Mouse (Mus musculus) embryonic stem cell, embryonic (primary cell): ENCODE results near the gene Znrf3.

Experiments used
- CTCF ChIA-PET, 4 experiments: fragments of 300-600 bp in 2 of 4; fragments of 350-600 bp in 2 of 4; sonication (Branson Sonifier 250); formaldehyde crosslinking; loops; one replicate each; lab custom pipeline; 2022; ENCODE audit warnings: inconsistent platforms in 2 of 4; lab: Charles Lee
- POLR2A ChIA-PET, 4 experiments: fragments of 300-600 bp in 2 of 4; fragments of 350-600 bp in 2 of 4; sonication (Branson Sonifier 250); formaldehyde crosslinking; loops; one replicate each; lab custom pipeline; 2022; ENCODE audit warnings: antibody characterized with exemption in 4 of 4, inconsistent platforms in 1 of 4; lab: Charles Lee

The Znrf3 gene

GRCm38 (mm10) chr11:5257151-5257862, 187.3 kb downstream of the Znrf3 start:
- POLR2A ChIA-PET = interaction anchor here in 3 of 4 experiments (0.5 to 2.1 kb wide), 10 partner anchors 9 to 262 kb away, joined by 3 to 5 read pairs (median 4); partner anchors contain the start of genes Ewsr1 (in 1 of the 3) and Rhbdd3 (in 1 of the 3)
- CTCF ChIA-PET = interaction anchor here in 3 of 4 experiments (1.0 to 1.9 kb wide), 8 partner anchors 76 to 142 kb away, joined by 3 to 8 read pairs (median 4); no protein-coding TSS in a partner anchor

- POLR2A ChIA-PET = interaction anchor here in 2 of 4 experiments (0.9 to 2.1 kb wide), 3 partner anchors 14 to 21 kb away, joined by 3 to 5 read pairs (median 3); no protein-coding TSS in a partner anchor
Measured at GRCm38 (mm10) chr11:5255509-5256014, 189.1 kb downstream of the Znrf3 start.

GRCm38 (mm10) chr11:5254016-5254415, 190.6 kb downstream of the Znrf3 start:
- ChIA-PET CTCF (interaction anchor here in 1 of 4 experiments (0.6 kb wide), 1 partner anchor 197 kb away, joined by 9 read pairs; no protein-coding TSS in a partner anchor), POLR2A (interaction anchor here in 1 of 4 experiments (1.4 to 2.2 kb wide), 2 partner anchors 12 to 103 kb away, joined by 3 to 7 read pairs; partner anchors contain the start of gene Emid1)

More at GRCm38 (mm10) chr11:5255509-5256014, 189.1 kb downstream of the Znrf3 start:
- CTCF ChIA-PET = no interaction called here

GRCm38 (mm10) chr11:5253528-5253927, 191.1 kb downstream of the Znrf3 start:
- ChIA-PET CTCF (interaction anchor here in 1 of 4 experiments (0.6 kb wide), 1 partner anchor 197 kb away, joined by 9 read pairs; no protein-coding TSS in a partner anchor), POLR2A (interaction anchor here in 2 of 4 experiments (0.8 to 2.2 kb wide), 4 partner anchors 11 to 155 kb away, joined by 3 to 7 read pairs (median 4); partner anchors contain the start of genes Emid1 (in 1 of the 2), Ewsr1 (in 1 of the 2) and Rhbdd3 (in 1 of the 2))

- CTCF ChIA-PET = interaction anchor here in 2 of 4 experiments (0.6 to 2.0 kb wide), 4 partner anchors 25 to 138 kb away, joined by 3 to 9 read pairs (median 5); no protein-coding TSS in a partner anchor
Measured at GRCm38 (mm10) chr11:5252727-5253126, 191.9 kb downstream of the Znrf3 start.

GRCm38 (mm10) chr11:5251112-5251511, 193.5 kb downstream of the Znrf3 start:
- POLR2A ChIA-PET = interaction anchor here in 1 of 4 experiments (1.5 to 2.4 kb wide), 2 partner anchors 10 to 13 kb away, joined by 5 to 7 read pairs; partner anchors contain the start of gene Kremen1

More at GRCm38 (mm10) chr11:5252727-5253126, 191.9 kb downstream of the Znrf3 start:
- POLR2A ChIA-PET = interaction anchor here in 2 of 4 experiments (0.8 to 2.4 kb wide), 9 partner anchors 9 to 154 kb away, joined by 3 to 7 read pairs (median 5); partner anchors contain the start of genes Kremen1 (in 2 of the 2), Emid1 (in 1 of the 2), Ewsr1 (in 1 of the 2) and Rhbdd3 (in 1 of the 2)

GRCm38 (mm10) chr11:5248200-5248599, 196.4 kb downstream of the Znrf3 start:
- POLR2A ChIA-PET = interaction anchor here in 1 of 4 experiments (0.6 to 1.3 kb wide), 4 partner anchors 10 to 509 kb away, joined by 3 to 5 read pairs (median 4); no protein-coding TSS in a partner anchor
- CTCF ChIA-PET = no interaction called here

More at GRCm38 (mm10) chr11:5251112-5251511, 193.5 kb downstream of the Znrf3 start:
- CTCF ChIA-PET = interaction anchor here in 2 of 4 experiments (0.8 to 2.0 kb wide), 3 partner anchors 69 to 136 kb away, joined by 3 to 9 read pairs (median 6); no protein-coding TSS in a partner anchor

GRCm38 (mm10) chr11:5245431-5245830, 199.2 kb downstream of the Znrf3 start:
- ChIA-PET POLR2A (interaction anchor here in 2 of 4 experiments (0.6 to 1.9 kb wide), 3 partner anchors 145 to 1287 kb away, joined by 5 to 6 read pairs (median 6); partner anchors contain the start of genes Ewsr1 (in 1 of the 2) and Rhbdd3 (in 1 of the 2)), CTCF (interaction anchor here in 2 of 4 experiments (1.2 to 1.9 kb wide), 2 partner anchors 64 to 130 kb away, joined by 4 read pairs; no protein-coding TSS in a partner anchor)

GRCm38 (mm10) chr11:5244749-5245130, 199.9 kb downstream of the Znrf3 start:
- ChIA-PET POLR2A (interaction anchor here in 3 of 4 experiments (0.6 to 2.0 kb wide), 8 partner anchors 12 to 146 kb away, joined by 3 to 6 read pairs (median 4); partner anchors contain the start of genes Ewsr1 (in 1 of the 3) and Rhbdd3 (in 1 of the 3)), CTCF (interaction anchor here in 3 of 4 experiments (1.2 to 1.9 kb wide), 4 partner anchors 63 to 130 kb away, joined by 3 to 4 read pairs (median 4); no protein-coding TSS in a partner anchor)

- CTCF ChIA-PET = interaction anchor here (0.5 to 1.9 kb wide), 7 partner anchors 62 to 129 kb away, joined by 3 to 12 read pairs (median 4); no protein-coding TSS in a partner anchor
- POLR2A ChIA-PET = interaction anchor here in 3 of 4 experiments (0.6 to 2.0 kb wide), 12 partner anchors 9 to 145 kb away, joined by 3 to 6 read pairs (median 4); partner anchors contain the start of genes Ewsr1 (in 2 of the 3) and Rhbdd3 (in 1 of the 3)
Measured at GRCm38 (mm10) chr11:5243812-5244748, 200.6 kb downstream of the Znrf3 start.

- ChIA-PET CTCF (interaction anchor here in 3 of 4 experiments (0.5 to 1.6 kb wide), 4 partner anchors 61 to 81 kb away, joined by 3 to 12 read pairs (median 4); no protein-coding TSS in a partner anchor), POLR2A (interaction anchor here in 3 of 4 experiments (1.0 to 2.0 kb wide), 5 partner anchors 11 to 144 kb away, joined by 3 to 6 read pairs (median 3); partner anchors contain the start of gene Ewsr1 (in 2 of the 3))
Measured at GRCm38 (mm10) chr11:5243208-5243607, 201.4 kb downstream of the Znrf3 start.

GRCm38 (mm10) chr11:5242158-5242557, 202.5 kb downstream of the Znrf3 start:
- CTCF ChIA-PET = interaction anchor here in 2 of 4 experiments (0.8 to 1.1 kb wide), 3 partner anchors 18 to 127 kb away, joined by 3 to 5 read pairs (median 4); no protein-coding TSS in a partner anchor
- POLR2A ChIA-PET = interaction anchor here in 3 of 4 experiments (0.6 to 1.4 kb wide), 7 partner anchors 11 to 647 kb away, joined by 3 to 6 read pairs (median 3); partner anchors contain the start of genes Ewsr1 (in 1 of the 3) and Rhbdd3 (in 1 of the 3)

- POLR2A ChIA-PET = interaction anchor here in 1 of 4 experiments (1.3 kb wide), 1 partner anchor 32 kb away, joined by 5 read pairs; no protein-coding TSS in a partner anchor
- CTCF ChIA-PET = interaction anchor here (0.5 to 1.4 kb wide), 5 partner anchors 10 to 58 kb away, joined by 3 to 4 read pairs (median 3); no protein-coding TSS in a partner anchor
Measured at GRCm38 (mm10) chr11:5239706-5240690, 204.6 kb downstream of the Znrf3 start.
